Mouse (Mus musculus): Measurements from ENCODE around the gene Fbxl15. TPM values are rescaled to one million over a fixed set of nuclear protein-coding genes. Genes with fewer than 3 reads are reported as not detected.

Gene Fbxl15
- total RNA-seq (2023), result 1 to 10 TPM; 4.3 TPM

DNA sequence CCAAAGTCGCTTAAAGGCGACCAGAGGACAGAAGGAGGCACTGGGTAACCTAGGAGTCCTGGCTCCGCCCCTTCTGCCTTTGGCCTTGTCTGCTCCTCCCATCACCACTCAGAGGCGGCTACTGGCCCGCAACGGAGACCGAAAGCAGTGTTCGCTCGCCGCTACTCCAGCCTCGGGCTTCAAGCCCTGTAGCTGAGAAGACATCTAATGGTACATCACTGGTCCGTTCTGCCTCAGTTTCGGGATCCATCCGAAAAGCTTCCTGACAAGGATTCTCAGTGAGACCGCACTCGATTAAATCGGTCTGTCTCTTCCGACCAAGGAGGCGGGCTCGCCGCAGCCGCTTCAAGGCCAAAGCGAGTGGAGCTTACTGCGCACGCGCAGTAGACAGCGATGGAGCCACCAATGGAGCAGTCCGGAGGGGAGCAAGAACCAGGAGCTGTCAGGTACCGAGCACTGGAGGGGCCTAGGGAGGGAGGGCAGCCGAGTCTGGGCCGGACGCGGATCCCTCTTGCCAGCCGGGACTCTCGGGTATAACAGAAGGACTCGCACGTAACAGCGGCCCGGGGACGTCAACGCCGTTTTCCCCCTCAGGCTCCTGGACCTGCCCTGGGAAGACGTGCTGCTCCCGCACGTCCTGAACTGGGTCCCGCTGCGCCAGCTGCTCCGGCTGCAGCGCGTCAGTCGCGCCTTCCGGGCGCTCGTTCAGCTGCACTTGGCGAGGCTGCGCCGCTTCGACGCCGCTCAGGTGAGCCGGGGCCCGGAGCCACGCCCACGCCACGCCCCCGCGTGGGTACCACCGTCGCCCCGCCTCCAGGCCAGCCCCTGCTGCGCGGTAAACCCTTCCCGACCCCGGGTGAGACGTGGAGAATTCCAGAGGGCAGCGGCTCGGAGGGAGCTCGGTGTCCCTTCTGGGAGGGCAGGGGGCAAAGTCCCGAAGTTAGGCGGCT lies at the start of gene Fbxl15:
Gene Fbxl15, plus strand, starts transcription at position 104 of the 950 bp plus-strand sequence.

DNA sequence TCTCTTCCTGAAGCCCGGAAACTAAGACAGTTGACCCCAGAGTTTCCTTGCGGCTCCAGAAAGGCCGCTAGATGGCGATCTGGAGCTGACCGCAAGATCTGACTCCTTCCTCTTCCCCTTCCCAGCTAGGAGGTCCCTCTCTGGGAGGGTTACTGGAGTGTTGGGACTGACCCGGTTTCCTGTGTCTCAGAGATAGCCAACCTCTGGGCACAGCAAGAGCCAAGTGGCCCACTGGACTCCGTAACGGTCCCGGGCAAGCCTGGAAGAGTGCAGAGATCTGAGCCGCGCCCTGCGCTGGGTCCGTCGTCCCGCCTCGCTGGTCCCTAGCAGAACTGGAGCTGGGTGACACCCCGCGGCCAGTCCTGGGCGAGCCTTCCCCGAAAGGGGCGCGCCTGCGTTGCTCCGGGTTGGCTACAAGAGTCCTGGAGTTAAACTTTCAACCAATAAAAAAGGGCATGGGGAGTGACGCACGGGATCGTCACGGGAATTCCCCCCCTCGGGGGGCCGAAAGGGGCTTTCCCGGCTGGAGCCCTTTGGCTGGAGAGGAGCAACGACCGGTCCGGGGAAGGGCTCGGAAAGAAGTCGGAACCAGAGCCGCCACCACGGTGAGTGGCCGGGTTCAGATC lies 23.7 kb upstream of the Fbxl15 start, which contains the start of gene Nfkb2:
Gene Nfkb2, plus strand, starts transcription at position 105 of the 626 bp plus-strand sequence.

DNA sequence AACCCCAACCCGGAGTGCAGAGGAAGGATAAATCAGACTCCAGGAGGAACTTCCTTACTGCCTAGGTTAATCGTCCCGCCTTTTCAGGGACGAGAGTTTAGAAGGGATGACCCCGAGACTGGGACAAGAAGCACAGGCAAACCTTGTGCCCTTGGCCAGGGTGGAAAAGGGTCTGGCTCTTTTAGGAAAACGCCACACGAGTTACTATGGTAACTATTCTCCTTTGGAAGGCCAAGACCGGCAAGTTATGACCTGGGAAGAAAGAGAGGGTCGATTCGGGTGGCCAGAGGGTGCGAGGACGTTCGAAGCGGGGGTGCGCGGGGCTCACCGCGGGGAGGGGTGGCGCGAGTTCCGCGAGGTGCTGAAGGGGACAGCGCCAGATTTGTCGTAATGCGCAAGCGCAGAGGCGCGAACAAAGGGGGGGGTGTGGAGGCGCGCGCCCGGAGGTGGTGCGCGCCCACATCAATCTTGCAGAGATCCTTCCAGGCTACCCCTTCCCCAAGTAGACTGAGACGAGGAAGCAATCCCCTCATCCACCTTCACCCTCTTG lies 1.2 kb upstream of the Fbxl15 start, which contains the start of gene Psd:
Gene Psd, minus strand, starts transcription at position 401 of the 550 bp plus-strand sequence.

DNA sequence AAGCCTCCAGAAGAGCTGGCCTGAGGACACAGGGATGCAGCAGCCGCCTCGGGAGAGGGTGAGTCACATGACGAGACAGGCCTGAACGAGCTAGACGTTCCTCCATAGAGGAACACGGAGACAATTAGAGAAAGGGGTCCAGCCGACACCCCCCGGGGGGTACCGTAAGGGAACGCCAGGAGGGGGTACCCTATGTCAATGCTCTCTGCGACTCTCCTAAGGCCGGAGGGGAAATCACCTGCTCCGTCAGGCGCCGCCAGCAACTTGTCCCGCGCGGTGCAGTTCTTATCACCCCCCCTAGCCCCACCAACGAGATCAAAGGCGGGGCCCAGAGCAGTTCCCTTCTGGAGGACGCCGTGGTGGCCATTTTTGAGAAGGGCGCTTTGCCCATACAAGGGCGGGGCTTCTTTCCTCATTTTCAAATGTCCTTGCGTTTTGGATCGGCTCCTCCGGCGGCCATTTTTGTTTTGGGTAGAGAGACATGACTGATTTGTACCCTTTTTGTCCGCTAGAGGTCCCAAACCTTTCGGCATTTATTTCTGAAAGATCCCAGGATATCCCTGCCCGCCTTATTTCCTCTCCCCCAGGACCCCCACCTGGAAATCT lies 10.4 kb downstream of the Fbxl15 start, which contains the start of gene Cuedc2:
Gene Cuedc2, minus strand, starts transcription at position 372 of the 606 bp plus-strand sequence.

DNA sequence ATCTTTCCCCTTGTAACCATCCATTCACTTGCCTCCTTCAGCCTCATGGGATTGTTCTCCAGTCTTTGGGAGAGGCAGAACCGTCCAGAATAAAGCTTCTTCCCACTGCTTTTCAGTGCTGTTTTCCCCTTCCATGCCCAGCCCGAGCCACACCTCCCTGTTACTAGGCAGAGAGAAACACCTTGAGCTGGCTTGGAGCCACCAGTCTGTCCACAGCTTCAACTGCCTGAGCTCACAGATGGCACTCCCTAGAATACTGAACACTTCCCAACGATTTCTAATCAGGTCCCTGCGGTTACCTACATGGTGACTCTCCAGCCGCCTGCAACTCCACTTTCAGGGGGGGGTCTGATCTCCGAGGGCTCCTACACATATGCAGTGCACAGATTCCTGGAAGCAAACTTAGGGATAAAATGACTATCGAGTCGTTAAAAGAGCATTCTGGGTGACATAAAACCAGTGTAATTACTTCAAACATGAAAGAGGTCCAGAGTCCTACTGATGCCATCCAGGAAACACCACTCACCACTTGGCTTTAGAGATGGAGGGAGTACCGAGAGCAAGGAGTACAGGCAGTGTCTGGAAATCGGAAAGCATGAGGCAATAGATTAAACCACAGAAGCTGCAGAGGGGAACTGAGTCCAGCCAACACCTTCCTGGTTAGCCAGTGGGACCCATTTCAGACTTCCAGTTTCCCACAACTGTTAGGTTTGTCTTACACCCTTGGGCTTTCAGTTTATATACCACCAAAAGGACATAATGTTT lies 22.4 kb downstream of the Fbxl15 start, which contains the start of gene 2310034G01Rik:
Gene 2310034G01Rik, minus strand, starts transcription at position 135 of the 765 bp plus-strand sequence.

Other genes starting within 250 kb of the Fbxl15 start
- not detected for gene Elovl3, start 196.3 kb upstream of the Fbxl15 start, total RNA-seq (2023)
- not detected for gene Pitx3, start 179.9 kb upstream of the Fbxl15 start, total RNA-seq (2023)
- 10 to 100 TPM; 87.0 to 91.4 TPM for gene Gbf1, start 175.7 kb upstream of the Fbxl15 start, total RNA-seq (2023)
- 10 to 100 TPM; 68.7 to 78.2 TPM for gene Nfkb2, start 23.9 kb upstream of the Fbxl15 start, total RNA-seq (2023)
- 1 to 10 TPM in 1 of 2 experiments, under 1 TPM in 1; 0.30 to 1.3 TPM for gene Psd, start 1.0 kb upstream of the Fbxl15 start, total RNA-seq (2023)
- gene Cuedc2, start 10.5 kb downstream of the Fbxl15 start, total RNA-seq (2023), result 10 to 100 TPM; 27.9 to 34.0 TPM
- gene Mfsd13a, start 12.9 kb downstream of the Fbxl15 start, total RNA-seq (2023), result 1 to 10 TPM; 2.8 to 8.9 TPM
- not detected for gene 2310034G01Rik, start 22.1 kb downstream of the Fbxl15 start, total RNA-seq (2023)
- gene Actr1a, start 67.6 kb downstream of the Fbxl15 start, total RNA-seq (2023), result 100 to 1,000 TPM; 104 to 112 TPM
- gene Sufu, start 68.7 kb downstream of the Fbxl15 start, total RNA-seq (2023), result 10 to 100 TPM; 37.4 to 38.4 TPM
- 10 to 100 TPM; 63.2 to 64.5 TPM for gene Trim8, start 173.5 kb downstream of the Fbxl15 start, total RNA-seq (2023)
- gene Arl3, start 245.0 kb downstream of the Fbxl15 start, total RNA-seq (2023), result 10 to 100 TPM; 12.5 to 13.7 TPM
- gene Sfxn2, start 245.2 kb downstream of the Fbxl15 start, total RNA-seq (2023), result 10 to 100 TPM; 13.4 to 15.7 TPM